Mouse (Mus musculus) megakaryocyte, embryonic 14.5 days (primary cell): ENCODE results near the gene Chst13. TPM values are rescaled to one million over a fixed set of nuclear protein-coding genes. Genes with fewer than 3 reads are reported as not detected.

Source experiments
- H3K27me3 ChIP-seq: replicated peaks from 2 replicates; pipeline ENCODE3; 2012; ENCODE audit warnings: inconsistent platforms
- H3K36me3 ChIP-seq: replicated peaks from 2 replicates; pipeline ENCODE3; 2012; ENCODE audit warnings: low read length, inconsistent platforms, mixed read lengths
- H3K4me1 ChIP-seq: 2 replicates; pipeline ENCODE4 v1.6.1; 2012; ENCODE audit warnings: inconsistent platforms
- H3K4me3 ChIP-seq: replicated peaks from 2 replicates; pipeline ENCODE3; 2012; ENCODE audit warnings: moderate library complexity, mild to moderate bottlenecking, inconsistent platforms
- H3K9me3 ChIP-seq: 2 replicates; pipeline ENCODE4 v1.6.1; 2012; ENCODE audit warnings: inconsistent platforms
- FLI1 ChIP-seq: IDR thresholded peaks from 2 replicates; pipeline ENCODE4 v1.6.1; 2012; ENCODE audit warnings: low read length, inconsistent platforms, mixed read lengths
- GATA1 ChIP-seq: IDR thresholded peaks from 3 replicates; pipeline ENCODE4 v1.6.1; 2012; ENCODE audit warnings: mixed read lengths, low read length, inconsistent platforms, borderline replicate concordance
- polyA plus RNA-seq: library from polyadenylated mRNA; stranded (reverse); fragments of >175 nt; gene quantifications from 2 replicates; pipeline ENCODE4 v1.2.3, GENCODE M21; 2012; ENCODE audit warnings: low replicate concordance; ENCODE audit not compliant: insufficient read depth

Gene Chst13
- polyA plus RNA-seq, 1 experiment, result 0.13 TPM

DNA sequence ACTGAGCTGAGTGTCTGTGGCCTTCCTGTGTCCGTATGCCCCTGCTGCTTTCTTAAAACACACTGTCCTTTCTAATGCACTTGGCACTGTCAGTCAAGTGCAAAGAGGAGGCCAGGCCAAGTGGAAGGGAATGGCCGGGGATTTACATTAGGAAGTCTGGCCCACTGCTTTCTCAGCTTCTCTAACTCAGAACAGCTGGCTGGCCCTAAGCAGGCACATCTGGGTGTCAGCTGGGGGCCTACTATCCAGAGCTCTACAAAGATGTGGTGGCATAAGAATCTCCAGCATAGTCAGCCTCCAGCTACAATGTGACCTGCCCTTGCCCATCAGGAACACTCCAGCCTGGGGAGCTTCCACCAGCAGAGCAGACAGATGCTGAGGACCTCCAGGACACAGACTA is 25.0 kb upstream of the Chst13 start:
- TF ChIP-seq FLI1, result no peak
- no peak for TF ChIP-seq GATA1
- H3K4me1 ChIP-seq, result peaks cover 1% of the 10 kb centered on the region; the same call in 1 of the 2 replicates
- no peaks in the 10 kb centered on the region for H3K9me3 ChIP-seq
- peaks cover 73% of the 10 kb centered on the region for H3K27me3 ChIP-seq
- H3K36me3 ChIP-seq, result no peaks in the 10 kb centered on the region
- no peak overlapping the region for H3K4me3 ChIP-seq

DNA sequence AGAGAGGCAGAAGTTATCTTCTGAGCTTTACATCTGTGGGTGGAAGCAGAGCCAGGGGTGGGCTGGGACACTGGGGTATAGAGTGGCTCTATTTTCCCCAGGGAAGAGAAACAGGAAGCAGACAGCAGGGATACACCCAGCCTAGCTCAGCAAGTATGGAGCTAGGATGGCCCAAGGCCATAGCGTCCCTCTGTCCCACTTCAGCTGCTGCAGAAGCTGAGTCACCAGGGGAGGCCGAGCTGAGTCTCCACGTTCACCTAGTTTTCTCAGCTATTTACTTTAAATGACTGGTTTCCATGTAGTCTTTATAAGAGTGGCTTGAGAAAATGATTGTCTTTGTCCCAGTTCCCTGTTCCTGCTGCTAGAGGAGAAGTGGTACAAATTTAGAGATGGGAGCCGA is 23.5 kb upstream of the Chst13 start:
- peaks cover 72% of the 10 kb centered on the region for H3K27me3 ChIP-seq
- H3K4me3 ChIP-seq, result no peak overlapping the region
- H3K36me3 ChIP-seq, result no peaks in the 10 kb centered on the region
- peaks cover 8% of the 10 kb centered on the region for H3K4me1 ChIP-seq
- TF ChIP-seq GATA1 (no peak), FLI1 (no peak)
- no peaks in the 10 kb centered on the region for H3K9me3 ChIP-seq

DNA sequence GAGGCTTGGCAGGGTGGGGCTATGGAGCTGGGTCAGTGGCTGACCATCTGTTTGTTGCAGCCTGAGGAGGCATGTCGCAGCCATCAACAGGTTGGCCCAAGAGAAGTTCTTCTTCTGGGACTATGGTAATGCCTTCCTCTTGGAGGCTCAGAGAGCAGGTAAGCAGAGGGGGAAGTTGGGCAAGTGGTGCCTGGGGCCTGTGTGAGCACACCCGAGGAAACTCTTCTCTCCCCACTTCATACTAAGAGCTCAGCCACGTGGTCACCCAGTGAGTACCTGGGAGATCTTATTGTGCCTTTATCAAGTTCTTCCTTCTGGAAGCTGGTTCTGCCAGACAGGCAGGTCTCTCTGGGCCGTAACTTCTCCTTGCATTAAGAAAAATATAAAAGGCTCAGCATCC is 22.2 kb upstream of the Chst13 start:
- Histone ChIP-seq H3K4me3 (no peak overlapping the region), H3K36me3 (no peaks in the 10 kb centered on the region), H3K27me3 (peaks cover 70% of the 10 kb centered on the region), H3K9me3 (no peaks in the 10 kb centered on the region), H3K4me1 (peaks cover 8% of the 10 kb centered on the region)
- TF ChIP-seq FLI1 (no peak), GATA1 (no peak)

DNA sequence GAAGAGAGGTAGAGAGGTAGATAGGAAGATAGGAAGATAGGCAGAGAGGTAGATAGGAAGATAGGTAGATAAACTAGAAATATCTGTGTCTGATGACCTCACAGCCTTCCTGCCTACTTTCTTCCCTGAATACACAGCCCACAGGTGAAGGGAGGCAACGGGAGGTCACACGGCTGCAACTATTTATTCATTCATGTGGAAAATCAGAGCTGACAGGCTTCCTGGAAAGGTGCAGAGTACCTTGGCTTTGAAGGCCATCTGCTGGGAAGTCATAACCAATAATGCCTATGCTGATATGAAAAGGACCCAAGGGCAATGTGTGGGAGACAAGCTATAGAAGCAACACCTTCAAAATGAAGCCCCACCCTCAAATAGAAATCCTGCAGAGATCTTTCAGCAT is 17.4 kb upstream of the Chst13 start:
- H3K4me1 ChIP-seq, result peaks cover 10% of the 10 kb centered on the region
- H3K27me3 ChIP-seq, result peaks cover 53% of the 10 kb centered on the region
- no peak overlapping the region for H3K4me3 ChIP-seq
- H3K36me3 ChIP-seq, result no peaks in the 10 kb centered on the region
- no peak for TF ChIP-seq GATA1
- TF ChIP-seq FLI1, result no peak
- H3K9me3 ChIP-seq, result no peaks in the 10 kb centered on the region

DNA sequence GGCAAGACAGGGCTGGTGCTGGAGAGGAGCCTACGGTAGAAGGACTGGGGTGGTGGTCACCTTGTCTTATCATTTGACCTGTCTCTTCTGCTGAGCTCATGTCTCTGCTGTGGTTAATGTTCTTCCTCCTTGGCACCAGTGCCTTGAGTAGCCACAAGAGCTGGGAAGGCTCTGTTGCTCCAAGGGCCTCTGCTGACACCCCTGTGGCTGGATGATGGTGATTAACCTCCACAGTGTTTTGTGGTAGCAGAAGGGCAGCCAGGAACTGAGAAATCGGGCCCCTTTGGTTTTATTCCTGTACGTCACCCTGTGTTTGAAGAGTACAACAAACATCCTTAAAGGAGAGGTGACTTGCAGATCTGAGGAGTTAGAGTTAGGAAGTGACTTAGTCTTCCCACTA is 9.3 kb upstream of the Chst13 start:
- Histone ChIP-seq H3K4me1 (peaks cover 8% of the 10 kb centered on the region; the same call in 1 of the 2 replicates), H3K9me3 (no peaks in the 10 kb centered on the region), H3K36me3 (no peaks in the 10 kb centered on the region), H3K4me3 (no peak overlapping the region), H3K27me3 (peaks cover 39% of the 10 kb centered on the region)
- TF ChIP-seq FLI1 (no peak), GATA1 (no peak)

DNA sequence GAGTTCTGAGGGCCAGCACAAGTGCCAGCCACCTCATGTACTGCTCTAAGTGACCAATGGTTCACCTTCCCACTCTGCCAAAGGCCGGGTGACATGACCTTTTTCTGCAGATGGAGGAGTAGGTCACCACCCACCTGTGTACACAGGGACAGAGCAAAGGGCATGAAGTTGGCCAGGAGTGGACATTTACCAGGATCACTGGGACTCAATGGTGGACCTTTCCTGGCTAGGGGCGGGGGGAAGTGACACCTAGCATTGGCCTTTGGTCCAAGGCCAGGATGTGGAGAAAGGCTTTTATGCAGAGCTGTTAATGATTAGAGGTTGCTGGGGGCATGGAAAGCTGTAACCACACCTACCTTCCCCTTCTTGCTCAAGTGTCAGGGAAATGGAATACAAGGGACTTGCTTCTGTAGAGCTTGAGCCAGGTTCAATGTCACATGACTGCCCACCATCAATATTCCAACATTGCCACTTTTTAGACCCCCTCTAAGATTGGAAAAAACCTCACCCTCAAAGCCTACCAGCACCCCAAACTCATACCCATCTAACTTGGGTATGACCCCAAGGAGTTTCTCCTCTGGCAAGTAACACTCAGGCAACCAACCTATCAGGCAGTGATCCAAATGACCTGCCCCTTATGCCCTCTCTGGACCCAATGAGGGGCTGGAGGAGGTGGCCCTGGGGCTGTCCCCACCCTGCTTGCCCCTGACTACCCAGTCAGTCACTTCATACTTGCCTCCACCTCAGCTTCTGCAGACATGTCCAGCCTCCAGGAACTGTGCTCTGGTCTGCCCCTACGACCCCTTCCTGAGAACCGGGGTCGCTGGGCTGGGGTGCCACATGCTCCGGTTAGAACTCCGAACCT is 7.8 kb upstream of the Chst13 start, which contains the start of gene Uroc1:
Gene Uroc1 (plus strand): TSS at position 724 of the 865 bp plus-strand sequence.
- H3K4me3 ChIP-seq, result no peak within 1 kb of the TSS
- TF ChIP-seq FLI1 (no peak), GATA1 (no peak)
- H3K36me3 ChIP-seq, result no peaks in the 10 kb centered on the region
- no peaks in the 10 kb centered on the region for H3K9me3 ChIP-seq
- peaks cover 40% of the 10 kb centered on the region for H3K27me3 ChIP-seq
- H3K4me1 ChIP-seq, result peaks cover 8% of the 10 kb centered on the region; the same call in 1 of the 2 replicates

DNA sequence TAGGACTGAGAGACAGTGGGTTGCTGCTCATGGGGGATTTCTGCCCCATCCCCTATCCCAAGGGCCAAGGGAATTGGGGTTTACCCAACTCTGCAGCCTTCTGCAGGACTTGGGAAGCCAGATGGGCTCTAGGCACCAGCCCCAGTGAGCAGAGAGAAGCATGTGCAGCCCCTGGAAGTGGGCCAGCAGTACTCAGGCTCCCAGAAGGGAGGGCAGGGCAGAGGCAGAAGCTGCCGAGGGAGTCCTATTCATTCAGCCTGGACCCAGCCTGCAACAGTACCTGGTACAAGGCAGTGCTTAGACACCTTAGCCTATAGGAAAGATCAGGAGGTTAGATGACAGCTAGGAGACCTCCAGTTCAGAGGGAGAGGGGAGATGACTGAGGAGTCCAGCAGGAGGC is 5.0 kb upstream of the Chst13 start:
- Histone ChIP-seq H3K4me1 (peaks cover 6% of the 10 kb centered on the region), H3K4me3 (no peak overlapping the region), H3K9me3 (no peaks in the 10 kb centered on the region), H3K27me3 (peaks cover 49% of the 10 kb centered on the region), H3K36me3 (no peaks in the 10 kb centered on the region)
- TF ChIP-seq GATA1 (no peak), FLI1 (no peak)

DNA sequence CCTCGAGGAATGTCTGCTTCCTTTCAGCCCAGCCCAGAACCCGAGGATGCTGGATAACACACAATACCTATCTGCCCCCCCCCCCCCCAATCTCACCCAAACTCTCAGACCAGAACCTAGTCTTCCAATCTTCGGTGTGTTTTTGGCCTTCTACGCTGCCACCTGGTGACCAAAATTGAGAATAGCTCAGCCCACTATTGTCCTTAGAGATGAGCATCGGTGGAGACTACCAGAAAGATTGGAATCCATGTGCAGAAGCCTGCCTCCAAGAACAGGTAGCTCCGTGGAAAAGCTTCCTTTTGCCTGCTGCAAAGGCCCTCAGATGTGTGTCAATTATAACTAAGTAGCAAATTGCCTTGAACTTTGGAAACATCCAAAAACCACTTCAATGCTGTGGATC is 2.7 kb upstream of the Chst13 start:
- no peak for TF ChIP-seq FLI1
- no peak for TF ChIP-seq GATA1
- H3K4me3 ChIP-seq, result no peak overlapping the region
- no peaks in the 10 kb centered on the region for H3K36me3 ChIP-seq
- H3K9me3 ChIP-seq, result no peaks in the 10 kb centered on the region
- H3K27me3 ChIP-seq, result peaks cover 52% of the 10 kb centered on the region
- H3K4me1 ChIP-seq, result peaks cover 5% of the 10 kb centered on the region

DNA sequence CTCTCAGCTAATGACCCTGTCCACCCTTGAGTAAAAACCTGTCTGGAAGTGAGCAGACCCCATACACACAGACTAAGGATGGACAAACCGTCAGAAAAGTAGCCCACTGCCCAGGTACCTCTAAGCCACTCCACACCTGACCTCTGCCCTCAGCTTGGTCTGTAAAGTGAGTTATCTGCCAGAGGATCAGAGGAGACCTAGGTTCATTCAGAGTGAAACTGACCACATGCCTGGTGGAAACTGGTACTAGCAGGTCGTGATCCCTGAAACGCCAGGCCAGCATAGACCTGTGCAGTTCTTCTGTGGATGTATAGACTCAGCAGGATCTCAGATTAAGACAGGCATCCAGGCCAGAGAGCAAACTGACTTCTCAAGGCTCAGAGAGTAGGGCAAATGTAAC is 522 bp downstream of the Chst13 start:
- no peak overlapping the region for H3K4me3 ChIP-seq
- no peaks in the 10 kb centered on the region for H3K9me3 ChIP-seq
- H3K36me3 ChIP-seq, result no peaks in the 10 kb centered on the region
- TF ChIP-seq FLI1, result no peak
- TF ChIP-seq GATA1, result no peak
- H3K27me3 ChIP-seq, result peaks cover 58% of the 10 kb centered on the region
- H3K4me1 ChIP-seq, result peaks cover 5% of the 10 kb centered on the region

DNA sequence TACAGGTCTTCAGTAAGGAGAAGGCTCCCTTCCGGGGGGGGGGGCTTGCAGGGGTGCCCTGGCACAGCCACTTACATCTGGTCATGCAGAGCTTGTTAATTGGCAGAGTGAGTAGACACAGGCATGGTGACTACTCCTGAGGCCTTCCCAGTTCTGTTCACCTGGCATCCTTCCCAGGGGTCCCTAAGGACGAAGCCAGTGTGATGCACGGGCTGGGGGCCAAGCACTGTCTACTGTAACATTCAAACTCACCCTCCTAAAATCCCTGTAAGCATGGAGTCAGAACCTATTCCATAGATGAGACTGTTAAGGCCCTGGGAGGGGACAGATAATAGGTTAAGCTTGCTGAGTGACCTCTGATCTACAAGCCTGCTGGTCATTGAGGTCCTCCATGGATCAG is 959 bp downstream of the Chst13 start:
- Histone ChIP-seq H3K36me3 (no peaks in the 10 kb centered on the region), H3K9me3 (no peaks in the 10 kb centered on the region), H3K4me1 (peaks cover 5% of the 10 kb centered on the region), H3K27me3 (peaks cover 54% of the 10 kb centered on the region), H3K4me3 (no peak overlapping the region)
- no peak for TF ChIP-seq FLI1
